Mouse (Mus musculus) heart, embryonic 10.5 days (tissue): ENCODE measurements around the gene Smarcb1. TPM values are rescaled to one million over a fixed set of nuclear protein-coding genes. Genes with fewer than 3 reads are reported as not detected.
"Not testable (repeated sequence)": the region's sequence is repeated elsewhere in the genome, so short reads cannot be mapped to it uniquely, and the experiment has no call there.

Source experiments
- DNase-seq: peaks from one replicate; pipeline ENCODE4 v3.0.0-alpha.2; 2017; ENCODE audit warnings: low spot score
- H3K27ac ChIP-seq: fragments of 300-500 bp; sonication (generic); 2 replicates; pipeline ENCODE4 v1.5.1; 2016; ENCODE audit warnings: mild to moderate bottlenecking
- H3K27me3 ChIP-seq: fragments of 300-500 bp; sonication (generic); 2 replicates; pipeline ENCODE4 v1.6.1; 2016; ENCODE audit warnings: mild to moderate bottlenecking; ENCODE audit not compliant: poor library complexity, insufficient read depth, severe bottlenecking
- H3K36me3 ChIP-seq: fragments of 300-500 bp; sonication (generic); 2 replicates; pipeline ENCODE4 v1.6.1; 2016; ENCODE audit warnings: mild to moderate bottlenecking, moderate library complexity
- H3K4me1 ChIP-seq: fragments of 300-500 bp; sonication (generic); 2 replicates; pipeline ENCODE4 v1.6.1; 2016; ENCODE audit warnings: mild to moderate bottlenecking
- H3K4me3 ChIP-seq: fragments of 300-500 bp; sonication (generic); 2 replicates; pipeline ENCODE4 v1.5.1; 2016; ENCODE audit warnings: mild to moderate bottlenecking, moderate library complexity
- H3K9me3 ChIP-seq: fragments of 300-500 bp; sonication (generic); 2 replicates; pipeline ENCODE4 v1.6.1; 2016; ENCODE audit warnings: mild to moderate bottlenecking, moderate library complexity
- WGBS: fragments of 180-500 bp; shearing (Covaris S2); methylation state at CpG from one replicate; pipeline ENCODE4 v1.1.7; 2016; 5-methylcytosine and 5-hydroxymethylcytosine counted together
- polyA plus RNA-seq: library from polyadenylated mRNA; unstranded; fragments of >200 nt; fragmentation: Nextera tagmentation; extraction: Ambion mirVana; gene quantifications from 2 replicates; pipeline ENCODE4 v1.2.1, GENCODE M21; 2016

Gene Smarcb1
- polyA plus RNA-seq, 1 experiment from 2014 or later = 204 TPM

GRCm38 (mm10) chr10:75895730-75896129 is 25.7 kb downstream of the Smarcb1 start:
- Histone ChIP-seq H3K4me1 (peaks cover 30% of the 10 kb centered on the region), H3K27me3 (no peaks in the 10 kb centered on the region), H3K9me3 (no peaks in the 10 kb centered on the region), H3K27ac (no peak overlapping the region), H3K4me3 (no peak overlapping the region), H3K36me3 (peaks cover 62% of the 10 kb centered on the region)
- WGBS = 95% methylated on average over 5 of the region's 5 CpGs
- no peak for DNase-seq

GRCm38 (mm10) chr10:75894601-75895000 is 26.8 kb downstream of the Smarcb1 start:
- peaks cover 53% of the 10 kb centered on the region for H3K36me3 ChIP-seq

GRCm38 (mm10) chr10:75893089-75893750 is 28.2 kb downstream of the Smarcb1 start, which contains the start of gene Derl3:
Gene Derl3, plus strand, starts transcription at chr10:75893413.
- WGBS = 1% methylated on average over 51 of the region's 51 CpGs
- peaks cover 38% of the 10 kb centered on the region for H3K4me1 ChIP-seq
- peak; percentile 99 for DNase-seq
- H3K27ac ChIP-seq = peak within 1 kb of the TSS; percentile 70
- peaks cover 41% of the 10 kb centered on the region for H3K36me3 ChIP-seq
- no peaks in the 10 kb centered on the region for H3K9me3 ChIP-seq
- H3K4me3 ChIP-seq = peak within 1 kb of the TSS; percentile 62
- no peaks in the 10 kb centered on the region for H3K27me3 ChIP-seq

More at GRCm38 (mm10) chr10:75894601-75895000, 26.8 kb downstream of the Smarcb1 start:
- H3K9me3 ChIP-seq = no peaks in the 10 kb centered on the region
- peaks cover 34% of the 10 kb centered on the region for H3K4me1 ChIP-seq
- H3K27me3 ChIP-seq = no peaks in the 10 kb centered on the region
- no peak overlapping the region for H3K4me3 ChIP-seq
- H3K27ac ChIP-seq = no peak overlapping the region
- 81% methylated on average over 6 of the region's 6 CpGs for WGBS
- no peak for DNase-seq

- no peaks in the 10 kb centered on the region for H3K9me3 ChIP-seq
- H3K27ac ChIP-seq = peak overlapping the region; percentile 70; the same call in 1 of the 2 replicates
- DNase-seq = no peak
- peaks cover 39% of the 10 kb centered on the region for H3K4me1 ChIP-seq
- 39% methylated on average over 8 of the region's 8 CpGs for WGBS
- H3K27me3 ChIP-seq = no peaks in the 10 kb centered on the region
- H3K4me3 ChIP-seq = no peak overlapping the region
- peaks cover 5% of the 10 kb centered on the region for H3K36me3 ChIP-seq
These were observed 31.8 kb downstream of the Smarcb1 start for GRCm38 (mm10) chr10:75889406-75890153.

GRCm38 (mm10) chr10:75887504-75887903 is 33.9 kb downstream of the Smarcb1 start:
- not testable (repeated sequence) for H3K36me3 ChIP-seq

GRCm38 (mm10) chr10:75884742-75885141 is 36.7 kb downstream of the Smarcb1 start:
- no peaks in the 10 kb centered on the region for H3K36me3 ChIP-seq
- no peak overlapping the region for H3K27ac ChIP-seq
- H3K4me1 ChIP-seq = peaks cover 27% of the 10 kb centered on the region
- no peaks in the 10 kb centered on the region for H3K9me3 ChIP-seq
- H3K27me3 ChIP-seq = peaks cover 3% of the 10 kb centered on the region; the same call in 1 of the 2 replicates
- 91% methylated on average over 8 of the region's 8 CpGs for WGBS
- no peak overlapping the region for H3K4me3 ChIP-seq
- no peak for DNase-seq

More at GRCm38 (mm10) chr10:75887504-75887903, 33.9 kb downstream of the Smarcb1 start:
- H3K4me1 ChIP-seq = peaks cover 27% of the 10 kb centered on the region
- not testable (repeated sequence) for H3K4me3 ChIP-seq, H3K27me3 ChIP-seq, DNase-seq, H3K9me3 ChIP-seq, H3K27ac ChIP-seq
- 88% methylated on average over 5 of the region's 5 CpGs for WGBS

- H3K27ac ChIP-seq = peak overlapping the region; percentile 62
- DNase-seq = peak; percentile 89
- H3K4me1 ChIP-seq = peaks cover 12% of the 10 kb centered on the region
- H3K27me3 ChIP-seq = peaks cover 3% of the 10 kb centered on the region; the same call in 1 of the 2 replicates
- H3K4me3 ChIP-seq = peak overlapping the region; percentile 43
- 2% methylated on average over 10 of the region's 10 CpGs for WGBS
- H3K9me3 ChIP-seq = no peaks in the 10 kb centered on the region
- H3K36me3 ChIP-seq = no peaks in the 10 kb centered on the region
These were observed 38.2 kb downstream of the Smarcb1 start for GRCm38 (mm10) chr10:75883232-75883552.

GRCm38 (mm10) chr10:75882433-75883231 is 38.8 kb downstream of the Smarcb1 start:
- Histone ChIP-seq H3K9me3 (no peaks in the 10 kb centered on the region), H3K4me1 (peaks cover 11% of the 10 kb centered on the region), H3K4me3 (peak overlapping the region; percentile 43), H3K36me3 (no peaks in the 10 kb centered on the region), H3K27ac (peak overlapping the region; percentile 62), H3K27me3 (peaks cover 3% of the 10 kb centered on the region; the same call in 1 of the 2 replicates)
- 4% methylated on average over 15 of the region's 15 CpGs for WGBS
- DNase-seq = no peak

- no peaks in the 10 kb centered on the region for H3K36me3 ChIP-seq
- peaks cover 3% of the 10 kb centered on the region; the same call in 1 of the 2 replicates for H3K27me3 ChIP-seq
- H3K27ac ChIP-seq = no peak overlapping the region
- H3K4me3 ChIP-seq = peak overlapping the region; percentile 43; the same call in 1 of the 2 replicates
- no peak for DNase-seq
- H3K4me1 ChIP-seq = peaks cover 11% of the 10 kb centered on the region
- H3K9me3 ChIP-seq = no peaks in the 10 kb centered on the region
- 13% methylated on average over 20 of the region's 20 CpGs for WGBS
These were observed 39.6 kb downstream of the Smarcb1 start for GRCm38 (mm10) chr10:75881578-75882432.

GRCm38 (mm10) chr10:75880771-75881577 is 40.4 kb downstream of the Smarcb1 start:
- no peak overlapping the region for H3K27ac ChIP-seq

GRCm38 (mm10) chr10:75880351-75880750 is 41.1 kb downstream of the Smarcb1 start:
- DNase-seq = no peak
- peaks cover 11% of the 10 kb centered on the region for H3K4me1 ChIP-seq
- no peaks in the 10 kb centered on the region for H3K36me3 ChIP-seq
- 94% methylated on average over 10 of the region's 10 CpGs for WGBS
- peaks cover 3% of the 10 kb centered on the region; the same call in 1 of the 2 replicates for H3K27me3 ChIP-seq
- H3K27ac ChIP-seq = no peak overlapping the region
- H3K4me3 ChIP-seq = no peak overlapping the region
- H3K9me3 ChIP-seq = no peaks in the 10 kb centered on the region

More at GRCm38 (mm10) chr10:75880771-75881577, 40.4 kb downstream of the Smarcb1 start:
- no peak for DNase-seq
- 62% methylated on average over 6 of the region's 6 CpGs for WGBS
- H3K9me3 ChIP-seq = no peaks in the 10 kb centered on the region
- H3K4me3 ChIP-seq = no peak overlapping the region
- peaks cover 11% of the 10 kb centered on the region for H3K4me1 ChIP-seq
- peaks cover 3% of the 10 kb centered on the region; the same call in 1 of the 2 replicates for H3K27me3 ChIP-seq
- H3K36me3 ChIP-seq = no peaks in the 10 kb centered on the region
